Mouse (Mus musculus) ES-E14 (cell line): ENCODE measurements around the gene Mob3b.

ENCODE experiments used
- CHD2 ChIP-seq: IDR thresholded peaks from 2 replicates; pipeline ENCODE4 v1.6.1; 2014; ENCODE audit warnings: mild to moderate bottlenecking, low read depth, low read length, inconsistent platforms
- ZNF384 ChIP-seq: IDR thresholded peaks from 2 replicates; pipeline ENCODE4 v1.6.1; 2012; ENCODE audit warnings: low read depth, low read length, inconsistent platforms

DNA sequence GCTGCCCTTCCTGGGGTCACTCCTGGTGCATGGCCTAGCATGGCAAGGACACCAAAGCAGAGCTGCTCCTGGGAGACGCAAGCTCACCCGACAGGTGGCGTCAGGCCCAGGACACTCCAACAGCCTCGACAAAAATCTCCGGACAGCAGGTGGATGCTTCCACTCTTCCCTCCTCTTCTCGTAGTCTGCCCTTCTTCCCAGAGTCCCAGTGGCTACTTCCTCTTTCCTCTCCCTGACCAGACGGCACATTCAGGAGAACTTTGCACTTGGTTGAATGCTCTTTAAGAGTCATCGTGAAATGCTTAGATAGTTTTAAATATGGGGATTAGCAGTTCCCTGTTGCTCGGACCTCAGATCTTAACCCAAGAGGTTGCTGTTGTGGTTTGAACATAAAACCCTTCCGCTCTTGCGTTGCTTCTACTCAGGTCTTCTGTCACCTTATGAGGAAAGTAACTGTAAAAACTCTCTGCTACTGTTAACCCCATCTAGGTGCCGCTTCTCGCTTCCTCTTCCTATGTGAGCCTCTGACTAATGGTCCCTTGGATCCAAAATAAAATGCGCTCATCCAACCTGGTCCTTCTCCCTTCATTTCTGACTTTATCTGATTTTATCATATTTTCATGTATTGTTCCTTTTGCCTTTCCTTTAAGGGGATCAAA is 52.0 kb downstream of the Mob3b start:
- no peak for TF ChIP-seq ZNF384
- TF ChIP-seq CHD2: no peak
